Mouse (Mus musculus): ENCODE results near the gene Mier2. TPM values are rescaled to one million over a fixed set of nuclear protein-coding genes. Genes with fewer than 3 reads are reported as not detected.

Gene Mier2
- polyA plus RNA-seq, 1 experiment from 2014 or later = 45.9 TPM

- no peaks in the 10 kb centered on the region for H3K27me3 ChIP-seq
- peaks cover 66% of the 10 kb centered on the region for H3K36me3 ChIP-seq
- no peak for ATAC-seq (ENCODE audit: borderline replicate concordance, extremely low read depth, low FRiP score, low TSS enrichment)
- WGBS = 84% methylated on average over 5 of the region's 5 CpGs
- H3K9ac ChIP-seq = no peak overlapping the region
- H3K4me1 ChIP-seq = peaks cover 14% of the 10 kb centered on the region
- H3K4me2 ChIP-seq = no peak overlapping the region
- no peak overlapping the region for H3K27ac ChIP-seq
- no peaks in the 10 kb centered on the region for H3K9me3 ChIP-seq
- H3K4me3 ChIP-seq = no peak overlapping the region
These were observed 6.5 kb downstream of the Mier2 start for GRCm38 (mm10) chr10:79548546-79548945.

GRCm38 (mm10) chr10:79547148-79547675, 7.8 kb downstream of the Mier2 start:
- Histone ChIP-seq H3K4me2 (no peak overlapping the region), H3K36me3 (peaks cover 79% of the 10 kb centered on the region), H3K9ac (no peak overlapping the region), H3K4me1 (peaks cover under 1% of the 10 kb centered on the region), H3K27me3 (no peaks in the 10 kb centered on the region), H3K27ac (no peak overlapping the region), H3K4me3 (no peak overlapping the region), H3K9me3 (no peaks in the 10 kb centered on the region)
- ATAC-seq (ENCODE audit: borderline replicate concordance, extremely low read depth, low FRiP score, low TSS enrichment) = no peak
- 73% methylated on average over 5 of the region's 5 CpGs for WGBS

- no peak overlapping the region for H3K4me2 ChIP-seq
- H3K27me3 ChIP-seq = no peaks in the 10 kb centered on the region
- H3K4me3 ChIP-seq = no peak overlapping the region
- H3K4me1 ChIP-seq = no peaks in the 10 kb centered on the region
- 93% methylated on average over 11 of the region's 11 CpGs for whole genome bisulfite sequencing
- no peak overlapping the region for H3K9ac ChIP-seq
- no peak overlapping the region for H3K27ac ChIP-seq
- no peak for ATAC-seq (ENCODE audit: borderline replicate concordance, extremely low read depth, low FRiP score, low TSS enrichment)
- no peaks in the 10 kb centered on the region for H3K9me3 ChIP-seq
- H3K36me3 ChIP-seq = peaks cover 87% of the 10 kb centered on the region
These were observed 8.5 kb downstream of the Mier2 start for GRCm38 (mm10) chr10:79546483-79546882.

- no peak overlapping the region for H3K9ac ChIP-seq
- 90% methylated on average over 12 of the region's 12 CpGs for WGBS
- H3K27ac ChIP-seq = no peak overlapping the region
- no peak overlapping the region for H3K4me2 ChIP-seq
- no peaks in the 10 kb centered on the region for H3K27me3 ChIP-seq
- no peak for ATAC-seq (ENCODE audit: borderline replicate concordance, extremely low read depth, low FRiP score, low TSS enrichment)
- no peaks in the 10 kb centered on the region for H3K4me1 ChIP-seq
- peaks cover 91% of the 10 kb centered on the region for H3K36me3 ChIP-seq
- no peak overlapping the region for H3K4me3 ChIP-seq
- H3K9me3 ChIP-seq = no peaks in the 10 kb centered on the region
These were observed 9.1 kb downstream of the Mier2 start for GRCm38 (mm10) chr10:79545891-79546290.

- no peak overlapping the region for H3K9ac ChIP-seq
- no peak for ATAC-seq (ENCODE audit: borderline replicate concordance, extremely low read depth, low FRiP score, low TSS enrichment)
- peaks cover 95% of the 10 kb centered on the region for H3K36me3 ChIP-seq
- no peak overlapping the region for H3K27ac ChIP-seq
- no peak overlapping the region for H3K4me3 ChIP-seq
- no peaks in the 10 kb centered on the region for H3K9me3 ChIP-seq
- H3K27me3 ChIP-seq = no peaks in the 10 kb centered on the region
- 88% methylated on average over 5 of the region's 5 CpGs for WGBS
- H3K4me2 ChIP-seq = no peak overlapping the region
- H3K4me1 ChIP-seq = no peaks in the 10 kb centered on the region
These were observed 10.4 kb downstream of the Mier2 start for GRCm38 (mm10) chr10:79544631-79545030.

GRCm38 (mm10) chr10:79543884-79544597, 11.0 kb downstream of the Mier2 start:
- Histone ChIP-seq H3K27ac (no peak overlapping the region), H3K36me3 (peaks cover 94% of the 10 kb centered on the region), H3K4me3 (no peak overlapping the region), H3K27me3 (no peaks in the 10 kb centered on the region), H3K9ac (no peak overlapping the region), H3K9me3 (no peaks in the 10 kb centered on the region), H3K4me2 (no peak overlapping the region), H3K4me1 (no peaks in the 10 kb centered on the region)
- 76% methylated on average over 9 of the region's 9 CpGs for WGBS
- ATAC-seq (ENCODE audit: borderline replicate concordance, extremely low read depth, low FRiP score, low TSS enrichment) = no peak

- WGBS = 91% methylated on average over 11 of the region's 11 CpGs
- Histone ChIP-seq H3K27ac (no peak overlapping the region), H3K4me2 (no peak overlapping the region), H3K36me3 (peaks cover 78% of the 10 kb centered on the region), H3K4me3 (no peak overlapping the region), H3K9me3 (no peaks in the 10 kb centered on the region), H3K9ac (no peak overlapping the region), H3K27me3 (no peaks in the 10 kb centered on the region), H3K4me1 (no peaks in the 10 kb centered on the region)
- ATAC-seq (ENCODE audit: borderline replicate concordance, extremely low read depth, low FRiP score, low TSS enrichment) = no peak
These were observed 12.8 kb downstream of the Mier2 start for GRCm38 (mm10) chr10:79542171-79542570.

- no peak overlapping the region for H3K4me2 ChIP-seq
- H3K4me1 ChIP-seq = no peaks in the 10 kb centered on the region
- no peak overlapping the region for H3K27ac ChIP-seq
- peaks cover 72% of the 10 kb centered on the region for H3K36me3 ChIP-seq
- no peak overlapping the region for H3K4me3 ChIP-seq
- no peak for ATAC-seq (ENCODE audit: borderline replicate concordance, extremely low read depth, low FRiP score, low TSS enrichment)
- no peak overlapping the region for H3K9ac ChIP-seq
- no peaks in the 10 kb centered on the region for H3K9me3 ChIP-seq
- 89% methylated on average over 15 of the region's 15 CpGs for WGBS
- H3K27me3 ChIP-seq = no peaks in the 10 kb centered on the region
These were observed 13.5 kb downstream of the Mier2 start for GRCm38 (mm10) chr10:79541522-79541921.

GRCm38 (mm10) chr10:79540746-79541145, 14.3 kb downstream of the Mier2 start:
- H3K36me3 ChIP-seq = peaks cover 64% of the 10 kb centered on the region

GRCm38 (mm10) chr10:79539701-79540495, 15.1 kb downstream of the Mier2 start:
- H3K4me1 ChIP-seq = no peaks in the 10 kb centered on the region
- H3K36me3 ChIP-seq = peaks cover 59% of the 10 kb centered on the region
- 92% methylated on average over 16 of the region's 16 CpGs for WGBS
- H3K27ac ChIP-seq = no peak overlapping the region
- H3K4me2 ChIP-seq = no peak overlapping the region
- H3K9ac ChIP-seq = no peak overlapping the region
- no peak for ATAC-seq (ENCODE audit: borderline replicate concordance, extremely low read depth, low FRiP score, low TSS enrichment)
- no peaks in the 10 kb centered on the region for H3K9me3 ChIP-seq
- no peaks in the 10 kb centered on the region for H3K27me3 ChIP-seq
- H3K4me3 ChIP-seq = no peak overlapping the region

More at GRCm38 (mm10) chr10:79540746-79541145, 14.3 kb downstream of the Mier2 start:
- no peak overlapping the region for H3K27ac ChIP-seq
- no peaks in the 10 kb centered on the region for H3K4me1 ChIP-seq
- H3K9me3 ChIP-seq = no peaks in the 10 kb centered on the region
- H3K9ac ChIP-seq = no peak overlapping the region
- H3K27me3 ChIP-seq = no peaks in the 10 kb centered on the region
- 92% methylated on average over 11 of the region's 11 CpGs for WGBS
- no peak overlapping the region for H3K4me3 ChIP-seq
- no peak for ATAC-seq (ENCODE audit: borderline replicate concordance, extremely low read depth, low FRiP score, low TSS enrichment)
- H3K4me2 ChIP-seq = no peak overlapping the region

- no peak overlapping the region for H3K9ac ChIP-seq
- no peak for ATAC-seq (ENCODE audit: borderline replicate concordance, extremely low read depth, low FRiP score, low TSS enrichment)
- WGBS = 48% methylated on average over 4 of the region's 4 CpGs
- no peak overlapping the region for H3K4me3 ChIP-seq
- H3K27ac ChIP-seq = no peak overlapping the region
- H3K27me3 ChIP-seq = no peaks in the 10 kb centered on the region
- H3K36me3 ChIP-seq = peaks cover 48% of the 10 kb centered on the region
- H3K9me3 ChIP-seq = no peaks in the 10 kb centered on the region
- H3K4me1 ChIP-seq = no peaks in the 10 kb centered on the region
- H3K4me2 ChIP-seq = no peak overlapping the region
These were observed 16.1 kb downstream of the Mier2 start for GRCm38 (mm10) chr10:79538873-79539272.

GRCm38 (mm10) chr10:79538323-79538722, 16.7 kb downstream of the Mier2 start:
- no peak overlapping the region for H3K4me3 ChIP-seq
- no peak overlapping the region for H3K9ac ChIP-seq
- H3K9me3 ChIP-seq = no peaks in the 10 kb centered on the region
- H3K27ac ChIP-seq = no peak overlapping the region
- no peaks in the 10 kb centered on the region for H3K27me3 ChIP-seq
- WGBS = 84% methylated on average over 3 of the region's 3 CpGs
- no peaks in the 10 kb centered on the region for H3K4me1 ChIP-seq
- H3K36me3 ChIP-seq = peaks cover 43% of the 10 kb centered on the region
- ATAC-seq (ENCODE audit: borderline replicate concordance, extremely low read depth, low FRiP score, low TSS enrichment) = no peak
- H3K4me2 ChIP-seq = no peak overlapping the region

All from lung, embryonic 15.5 days (tissue).